Mouse (Mus musculus) T-helper 2 cell (primary cell): ENCODE data around the gene A330070K13Rik.

ENCODE experiments used
- in situ Hi-C: fragments of 300-600 bp; cut with MboI, MseI; formaldehyde crosslinking; loops from one replicate; pipeline ENCODE4 v1.15.1; 2025; ENCODE audit warnings: high pct_unique_total_duplicates

A330070K13Rik gene

DNA sequence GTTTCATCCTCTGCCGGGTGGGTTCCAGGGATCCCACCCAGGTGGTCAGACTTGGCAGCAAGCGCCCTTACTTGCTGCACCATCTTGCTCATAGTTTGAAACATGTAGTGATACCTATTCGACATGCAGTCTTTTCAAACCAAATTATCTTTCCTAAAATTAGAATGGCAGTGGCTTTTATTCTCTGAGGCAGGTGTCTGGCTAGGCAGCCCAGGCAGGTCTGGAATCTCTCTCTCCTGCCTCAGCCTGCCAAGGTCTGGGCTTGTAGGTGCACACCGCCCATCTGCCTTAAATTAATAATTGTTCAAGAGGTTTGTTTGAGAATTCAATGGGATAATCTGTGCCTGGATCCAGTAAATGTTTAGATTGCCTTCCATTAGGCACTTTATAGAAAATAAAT is 53.6 kb downstream of the A330070K13Rik start:
- in situ Hi-C loops, result no loop called here

GRCm38 (mm10) chr5:130329889-130330288 is 54.5 kb downstream of the A330070K13Rik start:
- in situ Hi-C loops, result no loop called here
